Mouse (Mus musculus) small intestine, adult 2 months (tissue): ENCODE measurements around the gene Gm7247. TPM values are rescaled to one million over a fixed set of nuclear protein-coding genes. Genes with fewer than 3 reads are reported as not detected.
"Not testable (repeated sequence)": the region's sequence is repeated elsewhere in the genome, so short reads cannot be mapped to it uniquely, and the experiment has no call there.

Source experiments
- H3K27ac ChIP-seq: fragments of 200-500 bp; 2 replicates; pipeline ENCODE4 v1.5.1; 2012; ENCODE audit warnings: low read depth, low read length, control low read depth, inconsistent platforms; ENCODE audit not compliant: insufficient read depth
- H3K27me3 ChIP-seq: fragments of 200-500 bp; 2 replicates; pipeline ENCODE4 v1.6.1; 2012; ENCODE audit warnings: mild to moderate bottlenecking, moderate library complexity, low read length, inconsistent platforms; ENCODE audit not compliant: control insufficient read depth, insufficient read depth
- H3K36me3 ChIP-seq: fragments of 200-500 bp; 2 replicates; pipeline ENCODE4 v1.6.1; 2012; ENCODE audit warnings: mild to moderate bottlenecking, low read length, control low read depth, inconsistent platforms; ENCODE audit not compliant: control insufficient read depth, insufficient read depth
- H3K4me1 ChIP-seq: fragments of 200-500 bp; 2 replicates; pipeline ENCODE4 v1.6.1; 2012; ENCODE audit warnings: low read length, inconsistent platforms, mixed read lengths; ENCODE audit not compliant: control insufficient read depth, insufficient read depth, insufficient read length
- H3K4me3 ChIP-seq: fragments of 200-500 bp; 2 replicates; pipeline ENCODE4 v1.5.1; 2012; ENCODE audit warnings: low read depth, mild to moderate bottlenecking, control low read depth, inconsistent platforms, low read length, moderate library complexity
- CTCF ChIP-seq: fragments of 200-500 bp; IDR thresholded peaks from 2 replicates; pipeline ENCODE4 v1.5.1; 2012; ENCODE audit warnings: low read depth, mild to moderate bottlenecking, control low read depth, inconsistent platforms, low read length, moderate library complexity, mixed read lengths; ENCODE audit not compliant: insufficient replicate concordance, insufficient read length; ENCODE audit errors: extremely low read depth
- POLR2A ChIP-seq: fragments of 200-500 bp; IDR thresholded peaks from 2 replicates; pipeline ENCODE4 v1.6.1; 2012; ENCODE audit warnings: low read depth, mild to moderate bottlenecking, control low read depth, inconsistent platforms, low read length, moderate library complexity
- WGBS: fragments of 180-500 bp; shearing (Covaris S2); methylation state at CpG from one replicate; pipeline ENCODE4 v1.1.7; 2018; 5-methylcytosine and 5-hydroxymethylcytosine counted together
- polyA plus RNA-seq: library from polyadenylated mRNA; depleted of rRNA; stranded (reverse); fragments of >200 nt; gene quantifications from 2 replicates; pipeline ENCODE4 v1.2.3, GENCODE M21; 2012

Gene Gm7247
- polyA plus RNA-seq, 1 experiment = not detected

DNA sequence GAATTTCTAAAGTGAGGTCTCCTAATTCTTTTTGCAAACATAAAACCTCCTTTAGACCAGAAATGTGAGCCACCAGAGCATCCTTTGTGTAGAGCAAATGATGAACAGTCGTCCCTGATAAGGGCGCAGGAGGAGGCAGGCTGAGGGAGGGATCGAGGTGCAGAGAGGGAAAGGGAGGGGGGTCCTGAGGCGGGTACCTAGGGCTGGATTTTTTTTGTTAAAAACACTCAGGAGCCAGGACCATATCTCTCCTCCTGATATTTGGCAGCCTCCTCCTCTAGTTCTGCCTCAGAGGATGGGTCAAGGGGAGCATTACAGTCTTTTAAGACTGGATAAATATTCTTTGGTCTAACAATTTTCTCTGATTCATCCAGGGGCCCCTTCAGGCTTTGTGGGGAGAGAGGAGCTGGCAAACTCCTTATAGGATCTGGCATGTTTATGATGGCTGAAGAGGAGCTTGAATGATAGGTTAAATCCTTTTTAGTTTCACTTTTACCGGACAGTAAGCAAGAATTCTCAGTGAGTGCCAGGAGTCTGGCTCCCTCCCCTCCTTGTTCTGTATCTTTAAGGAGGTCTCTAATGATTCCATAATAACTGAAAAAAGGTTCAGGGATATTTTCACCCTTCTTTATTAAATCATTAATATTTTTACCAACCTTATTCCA, 120.6 kb downstream of the Gm7247 start:
- H3K36me3 ChIP-seq = no peaks in the 10 kb centered on the region
- peak overlapping the region; percentile 24; the same call in 1 of the 2 replicates for H3K4me3 ChIP-seq
- H3K4me1 ChIP-seq = no peaks in the 10 kb centered on the region
- WGBS = 70% methylated on average over 5 of the region's 5 CpGs
- no peak for TF ChIP-seq POLR2A
- no peak for TF ChIP-seq CTCF
- H3K27me3 ChIP-seq = no peaks in the 10 kb centered on the region
- no peak overlapping the region for H3K27ac ChIP-seq

DNA sequence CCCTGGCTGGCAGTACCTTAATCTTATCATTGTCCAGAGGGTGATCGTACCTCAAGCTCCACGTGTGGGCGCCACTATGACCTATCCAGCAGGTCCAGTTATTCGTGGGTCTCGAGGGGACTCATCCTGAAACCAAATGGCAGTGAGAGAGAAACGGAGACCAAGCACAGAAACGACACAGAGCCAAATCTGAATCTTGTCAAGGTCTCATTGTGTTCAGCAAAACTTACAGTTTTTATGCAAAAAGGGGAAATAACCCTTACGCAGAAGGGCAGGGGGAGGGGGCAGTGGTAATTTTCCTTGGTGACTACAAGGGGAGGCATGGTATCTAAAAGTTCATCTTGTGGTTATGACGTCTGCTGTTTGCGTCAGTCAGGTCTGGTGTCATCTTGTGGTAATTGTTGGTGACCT, 121.4 kb downstream of the Gm7247 start:
- WGBS = 79% methylated on average over 10 of the region's 10 CpGs
- not testable (repeated sequence) for H3K4me1 ChIP-seq, H3K27me3 ChIP-seq, H3K27ac ChIP-seq, H3K36me3 ChIP-seq
- H3K4me3 ChIP-seq = peak overlapping the region; percentile 24; the same call in 1 of the 2 replicates

DNA sequence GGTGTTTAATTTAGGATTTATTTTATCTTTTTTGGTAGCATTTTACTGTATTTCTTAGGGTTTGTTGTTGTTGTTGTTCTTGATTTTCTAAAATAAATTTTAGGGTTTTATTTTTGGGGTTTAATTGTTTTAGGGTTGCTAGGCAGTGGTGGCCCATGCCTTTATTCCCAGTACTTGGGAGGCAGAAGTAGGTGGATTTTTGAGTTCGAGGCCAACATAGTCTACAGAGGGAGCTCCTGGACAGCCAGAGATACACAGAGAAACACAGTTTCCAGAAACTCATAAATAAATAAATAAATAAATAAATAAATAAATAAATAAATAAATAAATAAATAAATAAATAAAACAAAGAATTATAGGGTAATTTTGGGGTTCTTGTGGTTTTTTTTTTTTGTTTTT, 122.1 kb downstream of the Gm7247 start:
- TF ChIP-seq CTCF (no peak), POLR2A (no peak)
- WGBS = 80% methylated on average over 1 of the region's 1 CpGs
- Histone ChIP-seq H3K4me3 (no peak overlapping the region), H3K27ac (no peak overlapping the region), H3K36me3 (no peaks in the 10 kb centered on the region), H3K27me3 (no peaks in the 10 kb centered on the region), H3K4me1 (no peaks in the 10 kb centered on the region)

DNA sequence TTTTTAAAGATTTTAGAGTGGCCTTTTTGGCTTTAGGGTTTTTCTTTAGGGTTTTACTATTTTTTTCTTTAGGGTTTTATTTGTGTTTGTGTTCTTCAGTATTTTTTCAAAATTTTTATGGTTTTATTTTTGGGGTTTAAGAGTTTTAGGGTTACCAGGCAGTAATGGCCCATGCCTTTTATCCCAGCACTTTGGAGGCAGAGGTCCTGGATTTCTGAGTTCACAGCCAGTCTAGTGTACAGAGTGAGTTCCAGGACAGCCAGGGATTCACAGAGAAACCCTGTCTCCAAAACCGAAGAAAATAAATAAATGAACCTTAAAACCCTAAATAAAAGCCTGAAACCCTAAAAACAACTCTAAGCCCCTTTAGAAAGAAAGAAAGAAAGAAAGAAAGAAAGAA, 124.6 kb downstream of the Gm7247 start:
- H3K27me3 ChIP-seq = no peaks in the 10 kb centered on the region
- 93% methylated on average over 1 of the region's 1 CpGs for WGBS
- H3K4me3 ChIP-seq = no peak overlapping the region
- H3K4me1 ChIP-seq = no peaks in the 10 kb centered on the region
- no peak overlapping the region for H3K27ac ChIP-seq
- no peaks in the 10 kb centered on the region for H3K36me3 ChIP-seq
- TF ChIP-seq POLR2A (no peak), CTCF (no peak)

DNA sequence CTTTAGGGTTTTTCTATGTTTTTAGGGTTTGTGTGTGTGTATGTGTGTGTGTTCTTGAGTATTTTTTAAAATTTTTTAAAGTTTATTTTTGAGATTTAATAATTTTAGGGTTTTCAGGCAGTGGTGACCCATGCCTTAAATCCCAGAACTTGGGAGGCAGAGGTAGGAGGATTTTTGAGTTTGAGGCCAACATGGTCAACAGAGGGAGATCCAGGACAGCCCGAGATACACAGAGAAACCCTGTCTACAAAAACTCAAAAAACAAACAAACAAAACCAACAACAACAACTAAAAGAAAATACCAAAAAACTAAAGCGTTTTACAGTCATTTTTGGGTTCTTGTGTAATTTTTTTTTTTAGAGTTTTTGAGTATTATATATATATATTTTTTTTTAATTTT, 134.2 kb downstream of the Gm7247 start:
- H3K36me3 ChIP-seq = no peaks in the 10 kb centered on the region
- H3K4me1 ChIP-seq = no peaks in the 10 kb centered on the region
- no peaks in the 10 kb centered on the region for H3K27me3 ChIP-seq
- 91% methylated on average over 2 of the region's 2 CpGs for WGBS
- H3K4me3 ChIP-seq = no peak overlapping the region
- TF ChIP-seq CTCF (no peak), POLR2A (no peak)
- no peak overlapping the region for H3K27ac ChIP-seq

DNA sequence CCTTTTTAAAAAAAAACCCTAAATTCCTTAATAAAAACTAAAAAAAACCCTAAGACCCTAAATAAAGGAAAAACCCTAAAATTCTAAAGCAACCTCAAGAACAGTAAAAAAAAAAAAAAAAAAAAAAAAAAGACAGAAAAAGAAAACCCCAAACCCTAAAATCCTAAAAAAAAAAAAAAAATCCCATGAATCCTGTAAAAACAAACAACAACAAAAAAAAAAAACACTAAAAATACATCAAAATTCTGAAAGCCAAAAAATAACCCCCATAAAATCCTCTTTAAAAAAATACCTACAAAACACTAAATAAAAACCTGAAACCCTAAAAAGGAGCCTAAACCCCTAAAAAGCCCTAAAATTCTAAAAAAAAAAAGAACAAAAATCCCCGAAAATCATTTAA, 135.4 kb downstream of the Gm7247 start:
- 90% methylated on average over 1 of the region's 1 CpGs for WGBS
- no peaks in the 10 kb centered on the region for H3K4me1 ChIP-seq
- H3K27ac ChIP-seq = no peak overlapping the region
- TF ChIP-seq CTCF (no peak), POLR2A (no peak)
- H3K4me3 ChIP-seq = no peak overlapping the region
- no peaks in the 10 kb centered on the region for H3K27me3 ChIP-seq
- no peaks in the 10 kb centered on the region for H3K36me3 ChIP-seq

DNA sequence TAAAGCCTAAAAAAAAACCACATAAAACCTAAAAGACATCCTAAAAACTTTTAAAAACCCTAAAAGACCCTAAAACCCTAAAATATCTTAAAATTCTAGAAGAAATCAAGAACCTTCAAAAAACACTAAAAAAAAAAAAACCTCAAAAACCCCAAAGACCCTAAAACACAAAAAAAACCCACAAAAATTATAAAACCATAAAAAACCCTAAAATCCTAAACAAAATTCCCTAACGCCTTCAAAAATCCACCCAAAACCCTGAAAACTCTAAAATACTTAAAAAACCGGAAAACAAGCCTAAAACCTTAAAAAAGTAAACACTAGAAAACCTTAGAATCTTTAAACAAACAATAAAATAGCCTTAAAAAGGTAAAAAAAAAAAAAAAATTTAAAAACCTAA, 136.4 kb downstream of the Gm7247 start:
- TF ChIP-seq POLR2A (no peak), CTCF (no peak)
- H3K36me3 ChIP-seq = no peaks in the 10 kb centered on the region
- 85% methylated on average over 2 of the region's 2 CpGs for WGBS
- H3K4me3 ChIP-seq = no peak overlapping the region
- no peaks in the 10 kb centered on the region for H3K27me3 ChIP-seq
- no peak overlapping the region for H3K27ac ChIP-seq
- no peaks in the 10 kb centered on the region for H3K4me1 ChIP-seq

DNA sequence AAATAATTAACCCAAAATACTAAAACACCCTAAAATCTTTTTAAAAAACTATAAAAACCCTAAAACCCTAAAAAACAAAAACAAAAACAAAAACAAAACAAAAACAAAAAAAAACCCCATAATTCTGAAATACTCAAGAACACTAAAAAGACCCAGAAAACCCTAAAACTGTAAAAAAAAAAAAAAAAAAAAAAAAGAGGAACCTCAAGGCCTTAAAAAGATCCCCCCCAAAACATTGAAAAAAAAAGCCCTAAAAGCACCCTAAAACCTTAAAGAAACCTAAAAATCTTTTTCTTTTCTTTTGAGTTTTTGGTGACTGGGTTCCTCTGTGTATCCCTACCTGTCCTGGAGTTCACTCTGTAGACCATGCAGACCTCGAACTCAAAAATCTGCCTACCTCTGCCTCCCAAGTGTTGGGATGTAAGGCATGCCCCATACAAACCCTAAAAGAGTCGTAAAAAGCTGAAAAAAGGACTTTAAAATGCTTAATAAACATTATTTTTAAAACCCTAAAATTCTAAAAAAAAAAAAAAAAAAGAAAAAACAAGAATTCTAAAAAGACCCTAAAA, 138.2 kb downstream of the Gm7247 start:
- Histone ChIP-seq H3K27ac (no peak overlapping the region), H3K4me1 (no peaks in the 10 kb centered on the region), H3K36me3 (no peaks in the 10 kb centered on the region), H3K4me3 (no peak overlapping the region), H3K27me3 (no peaks in the 10 kb centered on the region)
- WGBS = 82% methylated on average over 2 of the region's 2 CpGs
- TF ChIP-seq CTCF = no peak
